Mouse (Mus musculus) urinary bladder, postnatal 4 days (tissue): Measurements from ENCODE around the gene Agbl1.

ENCODE experiments used
- DNase-seq, 2 experiments: peaks; one replicate each; pipeline ENCODE4 v3.0.0; 2021 to 2022; ENCODE audit warnings: low spot score in 2 of 2

Agbl1 gene

DNA sequence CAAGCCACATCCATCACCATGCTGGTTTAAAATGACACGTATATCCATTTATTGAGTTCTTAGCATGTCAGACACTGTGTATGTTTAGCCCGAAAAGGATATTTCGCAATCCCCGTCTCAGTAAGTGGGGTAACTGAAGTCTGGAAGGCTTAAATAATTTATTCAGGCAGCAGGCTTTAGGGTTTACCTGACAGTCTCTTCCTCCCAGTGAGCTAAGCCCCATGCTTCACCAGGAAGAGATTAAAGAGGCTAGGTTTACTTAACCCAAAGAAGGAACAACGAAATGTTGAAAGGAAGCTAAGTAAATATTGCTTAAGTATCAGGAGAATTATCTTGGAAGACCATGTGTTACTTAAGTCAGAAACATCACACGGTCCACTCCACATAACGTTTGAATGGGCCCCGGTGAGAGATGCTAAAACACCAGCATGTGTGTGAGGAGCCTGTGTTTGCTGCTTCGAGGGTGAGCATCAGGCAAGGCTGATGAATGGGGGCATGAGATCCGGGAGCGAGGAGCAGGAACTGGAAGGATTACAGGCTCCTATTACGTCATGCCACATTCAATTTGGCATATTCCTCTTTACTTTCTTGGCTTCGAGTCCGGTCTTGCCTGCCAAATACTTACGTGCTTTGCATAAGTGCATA is 162.7 kb downstream of the Agbl1 start:
- no peak for DNase-seq

DNA sequence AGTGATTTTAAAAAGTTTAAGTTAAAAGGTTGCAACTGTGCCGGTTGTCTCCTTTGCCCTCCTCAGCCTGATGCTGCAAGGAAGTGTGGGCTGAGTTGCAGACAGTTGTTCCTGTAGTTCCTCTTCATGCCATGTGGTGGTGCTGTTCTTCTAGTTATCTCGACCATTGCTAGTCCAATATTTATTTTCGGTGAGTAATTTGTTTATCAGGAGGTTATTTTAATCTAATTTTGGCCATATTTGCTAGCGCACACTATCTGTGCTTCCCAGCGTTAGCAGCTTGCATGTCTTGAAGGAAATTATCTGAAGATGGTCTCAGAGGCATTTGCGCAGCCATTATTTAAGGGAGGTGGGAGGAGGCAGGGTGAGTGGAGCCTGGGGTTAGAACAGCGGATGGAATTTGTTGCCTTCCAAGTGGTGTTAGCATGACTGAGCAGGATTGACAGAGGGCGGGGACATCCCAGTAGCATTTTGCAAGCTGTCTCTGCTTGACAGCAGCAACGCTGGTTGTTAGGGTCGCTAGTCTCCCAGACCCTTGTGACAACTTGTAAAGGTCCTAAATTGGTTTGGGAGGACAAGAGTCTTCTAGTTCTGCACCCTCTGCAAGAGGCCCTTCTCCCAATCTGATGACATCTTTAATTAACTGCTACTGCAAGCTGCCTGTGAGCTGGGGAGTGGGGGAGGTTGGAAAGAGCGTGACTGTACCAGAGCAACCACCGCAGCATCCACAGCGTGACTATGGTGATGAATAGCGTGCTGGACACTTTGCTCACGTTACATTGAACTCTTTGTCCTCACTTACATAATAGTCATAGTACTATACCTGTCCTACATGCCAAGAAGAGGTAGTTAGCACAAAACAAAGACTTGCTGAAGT is 163.5 kb downstream of the Agbl1 start:
- peak; percentile 37 to 72 for DNase-seq

GRCm38 (mm10) chr7:76407930-76408557 is 178.4 kb downstream of the Agbl1 start:
- DNase-seq = no peak

DNA sequence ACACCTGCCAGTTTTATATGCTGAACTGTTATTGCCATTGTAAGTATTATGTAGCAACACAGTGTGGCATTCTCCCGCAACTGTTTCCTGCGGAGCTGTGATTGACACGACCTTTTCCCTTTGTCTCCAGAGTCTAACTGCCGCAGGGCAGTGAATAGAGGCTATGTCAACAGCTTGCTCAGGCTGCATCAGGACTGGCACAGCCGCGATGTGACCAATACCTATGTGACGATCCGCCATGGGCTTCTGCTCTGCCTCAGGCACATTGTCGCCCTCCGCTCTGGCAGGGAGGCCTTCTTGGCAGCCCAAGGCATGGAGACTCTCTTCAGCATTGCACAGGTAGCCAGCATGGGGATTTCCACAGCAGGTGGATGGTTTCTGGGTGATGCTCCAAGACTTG is 179.3 kb downstream of the Agbl1 start:
- DNase-seq = no peak

GRCm38 (mm10) chr7:76410403-76411180 is 180.9 kb downstream of the Agbl1 start:
- no peak for DNase-seq

GRCm38 (mm10) chr7:76411933-76412587 is 182.4 kb downstream of the Agbl1 start:
- DNase-seq = no peak

DNA sequence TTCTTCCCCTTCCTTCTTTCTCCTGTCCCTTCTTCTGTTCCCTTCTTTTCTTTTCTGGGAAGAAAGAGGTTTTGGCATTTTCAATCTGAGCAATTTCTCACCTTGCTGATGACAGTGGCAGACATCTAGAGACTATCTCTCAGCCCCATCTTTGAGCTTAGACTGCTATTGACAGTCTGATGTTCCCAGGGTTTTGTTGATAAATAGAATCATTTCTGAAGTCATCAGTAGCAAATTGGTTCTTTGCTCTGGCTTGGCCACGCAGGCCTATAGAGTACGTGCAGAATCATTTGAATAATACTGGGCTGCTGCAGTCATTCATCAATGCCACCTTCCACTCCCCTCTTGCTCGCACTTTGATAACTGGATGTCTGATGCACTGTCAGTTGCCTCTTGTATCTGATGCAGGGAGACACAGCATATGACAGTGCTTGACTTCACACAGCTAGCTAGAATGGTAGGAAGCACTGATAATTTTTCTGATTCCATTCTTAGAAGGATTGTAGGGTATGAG is 186.5 kb downstream of the Agbl1 start:
- no peak for DNase-seq

DNA sequence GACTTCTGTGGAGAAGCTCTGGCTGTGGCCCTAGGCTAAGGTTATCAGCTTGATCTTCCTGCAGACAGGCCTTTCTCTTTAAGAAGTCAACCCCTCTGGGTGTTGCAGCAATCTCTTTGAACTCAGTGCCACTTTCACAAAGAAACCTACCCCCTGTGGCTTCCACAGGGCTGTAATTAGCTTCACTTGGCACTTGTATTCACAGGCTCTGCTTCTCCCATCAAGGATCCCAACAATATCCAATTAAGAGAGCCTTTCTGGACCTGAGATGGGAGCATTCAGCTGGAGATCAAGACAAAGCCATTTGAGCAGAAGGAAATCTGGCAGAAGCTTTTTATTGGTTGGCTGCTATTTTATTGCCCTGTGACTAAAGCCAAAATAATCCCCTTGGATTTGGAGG is 208.9 kb downstream of the Agbl1 start:
- DNase-seq = no peak

DNA sequence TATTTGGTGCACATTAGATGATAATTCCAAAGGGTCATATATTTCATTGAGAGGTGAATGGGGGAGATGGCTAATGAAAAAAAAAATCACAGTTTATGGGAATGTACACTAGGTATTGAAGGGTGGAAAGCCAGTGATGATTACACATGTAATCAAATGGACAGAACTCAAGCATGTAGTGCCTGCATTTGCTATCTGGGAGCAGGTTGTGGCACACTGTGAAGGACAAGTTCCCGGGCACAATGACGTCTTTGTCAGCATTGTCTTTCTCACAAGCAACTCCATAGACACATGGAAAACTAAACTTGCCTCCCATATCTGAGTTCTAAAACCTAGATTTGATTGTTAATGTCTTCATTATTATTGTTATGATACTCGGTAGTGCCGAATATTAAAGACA is 209.3 kb downstream of the Agbl1 start:
- no peak for DNase-seq

GRCm38 (mm10) chr7:76462361-76463001 is 232.8 kb downstream of the Agbl1 start:
- no peak for DNase-seq

DNA sequence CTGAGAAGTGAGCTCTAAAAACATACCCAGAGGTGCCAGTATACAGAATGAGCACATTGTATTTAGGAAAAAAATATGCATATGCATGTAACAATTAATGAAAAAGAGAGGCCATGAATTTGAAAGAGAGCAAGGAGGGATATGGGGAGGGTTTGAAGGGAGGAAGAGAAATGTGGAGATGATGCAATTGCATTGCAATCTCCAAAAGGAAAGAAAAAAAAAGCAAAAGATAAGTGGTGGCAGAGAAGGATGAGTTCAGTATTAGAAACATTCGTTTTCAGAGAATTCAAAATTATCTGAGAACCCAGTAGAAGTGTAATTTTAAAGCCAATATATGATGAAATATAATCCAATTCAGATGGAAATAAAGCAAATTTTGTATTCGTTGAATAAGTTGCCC is 236.7 kb downstream of the Agbl1 start:
- no peak for DNase-seq

GRCm38 (mm10) chr7:76474233-76474632 is 244.5 kb downstream of the Agbl1 start:
- DNase-seq = no peak

DNA sequence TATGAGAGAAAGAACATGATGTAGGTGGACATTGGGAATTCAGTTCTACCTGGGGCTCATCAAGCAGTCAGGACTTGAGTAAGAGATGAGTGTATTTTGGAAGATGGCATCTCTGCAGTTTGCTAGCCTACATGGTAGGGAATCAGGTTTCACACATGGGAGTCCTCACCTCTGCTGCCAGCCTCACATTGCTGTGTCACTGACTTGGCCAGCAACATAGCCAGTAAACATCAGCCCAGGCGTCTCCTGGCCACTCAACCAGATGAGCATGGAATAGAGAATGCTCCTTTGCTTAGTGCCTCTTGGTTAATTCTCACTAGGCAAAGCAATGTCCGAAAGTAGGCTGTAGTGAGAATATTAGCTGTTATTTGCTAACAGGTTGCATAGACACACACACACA is 255.9 kb downstream of the Agbl1 start:
- DNase-seq = no peak

DNA sequence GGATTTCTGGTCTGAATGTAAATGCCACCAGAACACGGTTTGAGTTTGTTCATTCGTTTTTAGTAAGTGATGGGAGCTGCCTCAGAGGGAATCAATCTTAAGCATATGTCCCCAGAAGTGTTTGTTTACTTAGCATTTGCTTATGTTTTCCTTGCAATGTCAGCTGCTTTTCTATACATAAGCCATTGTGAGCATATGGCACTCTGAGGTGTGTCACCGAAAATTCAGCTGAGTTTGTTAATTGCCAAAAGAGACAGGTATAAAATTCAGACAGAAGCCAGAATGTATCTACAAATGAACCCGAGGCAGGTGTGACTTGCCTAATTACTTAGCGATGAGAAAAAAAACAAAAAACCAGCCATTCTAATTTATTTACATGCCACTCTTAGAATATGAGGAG is 257.8 kb downstream of the Agbl1 start:
- DNase-seq = no peak

GRCm38 (mm10) chr7:76524291-76524690 is 294.6 kb downstream of the Agbl1 start:
- no peak for DNase-seq

DNA sequence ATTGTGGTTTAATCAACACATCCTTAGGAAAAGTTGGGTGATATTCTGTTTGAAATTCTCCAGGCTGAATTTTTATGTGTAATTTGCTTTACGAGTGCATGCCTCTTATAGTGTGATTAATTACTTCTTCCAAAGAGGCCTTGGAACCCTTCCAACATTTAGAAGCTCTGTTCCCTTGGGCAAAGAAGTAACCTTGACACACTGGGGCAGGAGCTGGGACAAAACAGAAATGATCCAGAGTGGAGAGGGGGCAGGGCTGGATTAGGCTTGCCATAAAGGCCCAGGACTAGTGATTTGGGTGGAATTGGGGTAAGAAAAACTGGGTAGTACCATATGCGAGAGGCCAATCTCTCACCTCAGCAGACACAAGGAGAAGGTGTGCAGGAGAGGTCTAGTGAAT is 316.8 kb downstream of the Agbl1 start:
- no peak for DNase-seq

- DNase-seq = no peak
Observed at GRCm38 (mm10) chr7:76547313-76547712, 317.6 kb downstream of the Agbl1 start.

- DNase-seq = no peak
Observed at GRCm38 (mm10) chr7:76551860-76552259, 322.2 kb downstream of the Agbl1 start.

- DNase-seq = no peak
Observed at GRCm38 (mm10) chr7:76560564-76561258, 331.0 kb downstream of the Agbl1 start.

DNA sequence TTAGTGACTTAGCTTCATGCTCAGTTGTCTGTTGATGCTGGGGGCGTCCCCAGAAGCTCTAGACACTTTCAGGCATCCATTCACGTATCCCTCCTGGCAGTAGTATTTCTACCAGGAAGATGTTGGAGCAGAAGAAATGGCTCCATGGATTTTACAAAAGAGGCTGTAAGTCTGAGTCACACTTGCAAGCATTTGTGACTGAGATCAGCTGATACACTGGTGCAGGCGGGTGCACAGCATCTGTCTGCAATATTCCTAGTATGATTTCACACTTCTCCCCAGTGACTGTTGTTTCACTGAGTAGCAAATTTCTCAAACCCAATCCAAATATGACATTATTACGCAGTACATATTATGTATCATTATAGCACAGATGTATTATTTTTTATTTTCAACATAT is 332.8 kb downstream of the Agbl1 start:
- no peak for DNase-seq
